Mouse (Mus musculus) right cerebral cortex, adult 18-20 months (tissue): ENCODE data around the gene Ogdh.

Experiments
- DNase-seq: peaks from one replicate; pipeline ENCODE4 v3.0.0; 2022; ENCODE audit warnings: mixed read lengths

The Ogdh gene

DNA sequence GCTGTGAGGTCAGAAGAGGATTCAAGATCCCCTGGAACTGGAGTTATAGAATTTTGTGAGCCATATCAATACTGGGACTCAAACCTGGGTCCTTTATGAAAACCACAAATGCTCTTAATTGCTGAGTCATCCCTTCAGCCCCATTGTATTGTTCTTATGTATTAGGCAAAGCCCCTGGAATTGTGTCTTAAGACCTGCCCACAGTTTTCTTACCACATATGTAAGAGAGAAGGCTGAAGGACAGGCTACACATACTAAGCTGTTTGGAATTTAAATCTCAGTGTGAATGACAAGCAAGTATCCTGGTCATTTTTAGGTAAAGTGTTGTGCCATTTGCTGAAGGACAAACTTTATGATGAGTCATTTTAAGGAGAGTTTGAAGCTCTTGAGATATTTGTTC lies 4.6 kb downstream of the Ogdh start:
- no peak for DNase-seq

DNA sequence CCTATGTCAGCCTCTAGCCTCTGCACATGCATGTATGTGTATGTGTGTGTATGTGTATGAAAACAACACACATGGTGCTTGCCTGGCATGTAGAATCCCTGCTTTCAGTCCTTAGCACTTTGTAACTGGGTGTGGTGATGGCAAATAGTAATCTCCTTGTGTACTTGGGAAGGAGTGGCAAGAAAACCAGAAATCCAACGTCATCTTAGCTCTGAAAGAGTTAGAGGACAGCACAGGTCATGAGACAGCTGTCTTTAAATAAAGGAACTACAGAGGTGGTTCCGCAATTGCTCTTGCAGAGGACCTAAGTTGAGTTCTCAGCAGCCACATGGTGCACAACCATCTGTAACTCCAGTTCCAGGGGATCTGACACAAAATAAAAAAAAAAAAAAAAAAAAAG lies 8.0 kb downstream of the Ogdh start:
- no peak for DNase-seq

DNA sequence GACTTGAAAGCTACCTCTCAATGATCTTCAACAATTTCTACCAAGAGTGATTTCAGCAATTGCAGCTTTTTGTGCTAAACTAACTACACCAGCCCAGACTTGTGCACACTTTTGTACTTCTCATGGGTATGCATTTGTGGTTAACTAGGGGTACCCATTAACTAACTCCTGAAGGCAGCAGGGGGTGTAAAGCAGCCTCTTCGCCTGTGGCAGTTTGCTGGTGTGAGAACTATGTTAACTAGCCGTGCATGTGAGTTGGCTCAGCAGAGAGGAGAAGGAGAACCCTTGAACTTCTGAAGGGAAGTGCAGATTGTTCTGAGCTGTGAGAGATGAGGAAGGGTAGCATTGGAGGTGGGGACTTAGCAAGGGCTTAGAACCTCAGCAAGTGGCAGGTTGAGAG lies 11.4 kb downstream of the Ogdh start:
- no peak for DNase-seq

DNA sequence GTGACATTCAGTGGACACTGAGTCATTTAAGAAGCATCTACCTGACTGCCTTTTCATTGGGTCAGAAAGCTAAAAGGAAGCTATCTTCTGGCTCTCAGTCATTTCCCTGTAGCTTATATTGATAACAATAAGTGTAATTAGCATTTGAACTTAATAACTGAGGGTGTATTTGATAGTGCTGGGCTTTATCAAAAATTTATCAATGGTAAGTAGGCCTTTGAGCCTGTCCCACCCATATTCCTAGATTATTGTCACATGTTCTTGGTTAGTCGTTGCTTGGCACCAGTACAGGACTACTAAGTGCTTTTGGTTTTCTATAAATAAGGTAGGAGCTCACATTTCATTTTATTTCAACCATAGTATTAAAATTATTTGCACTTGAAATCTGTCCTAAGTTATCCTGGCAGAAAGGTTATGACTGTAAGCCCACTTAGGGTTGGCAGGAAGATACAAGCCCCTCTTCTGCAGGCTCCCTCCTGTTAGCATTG lies 14.6 kb downstream of the Ogdh start:
- no peak for DNase-seq

DNA sequence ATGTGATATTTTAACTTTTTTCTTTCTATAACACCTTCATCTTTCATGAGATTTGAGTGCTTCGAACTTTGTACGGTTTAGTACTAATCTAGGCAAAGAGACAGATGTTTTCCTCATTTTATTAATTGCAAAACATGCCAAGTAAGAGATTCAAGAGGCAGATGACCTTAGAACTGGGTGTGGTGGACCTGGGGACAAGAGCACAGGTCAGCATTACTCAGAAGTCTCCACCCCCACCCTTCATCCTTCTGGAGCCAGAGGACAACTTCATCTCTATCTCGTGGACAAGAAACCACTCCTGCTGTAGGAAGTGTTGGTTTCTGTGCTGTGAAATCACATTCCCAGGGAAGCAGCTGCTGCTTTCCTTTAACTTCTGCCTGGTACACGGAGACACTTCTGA lies 16.7 kb downstream of the Ogdh start:
- no peak for DNase-seq

DNA sequence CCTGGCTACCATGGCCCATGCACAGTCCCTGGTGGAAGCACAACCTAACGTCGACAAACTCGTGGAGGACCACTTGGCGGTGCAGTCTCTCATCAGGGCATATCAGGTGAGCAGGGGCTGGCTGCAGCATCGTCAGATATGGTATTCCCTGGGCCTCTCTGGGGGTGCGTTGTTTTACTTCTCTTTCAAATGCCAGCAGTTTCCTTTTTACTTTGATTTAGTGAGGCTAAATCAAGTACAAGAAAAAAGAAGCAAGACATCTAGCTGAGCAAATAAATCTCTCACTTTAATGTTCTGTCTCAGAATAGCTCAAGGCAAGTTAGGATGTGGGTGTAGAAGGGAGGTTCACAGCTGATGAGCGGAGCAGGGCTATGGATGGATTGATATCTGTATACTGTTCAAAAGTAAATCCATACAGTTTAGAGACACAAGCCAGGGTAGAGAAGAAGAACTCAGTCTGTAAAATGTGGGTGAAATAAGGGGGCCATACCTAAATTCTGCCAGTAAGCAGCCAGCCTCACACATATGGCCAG lies 22.5 kb downstream of the Ogdh start:
- DNase-seq: no peak

- DNase-seq: no peak
Measured at GRCm38 (mm10) chr11:6316821-6317220, 25.4 kb downstream of the Ogdh start.

DNA sequence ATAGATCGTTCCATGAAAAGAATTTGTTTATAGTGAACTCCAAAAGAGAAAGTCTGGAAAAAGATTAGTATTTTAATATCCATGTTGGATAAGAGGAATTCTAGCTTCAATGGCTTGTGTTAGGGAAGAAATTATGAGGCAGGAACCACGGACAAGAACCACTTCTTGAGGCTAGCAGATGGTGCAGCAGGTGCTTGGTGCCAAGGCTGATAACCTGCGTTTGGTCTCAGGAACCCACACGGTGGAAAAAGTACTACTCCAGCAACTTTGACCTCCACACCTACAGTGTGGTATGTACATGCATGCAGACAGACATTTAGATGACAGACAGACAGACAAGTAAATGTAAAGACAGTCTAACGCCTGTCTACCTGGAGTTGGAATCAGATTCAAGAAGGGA lies 27.1 kb downstream of the Ogdh start:
- DNase-seq: no peak

DNA sequence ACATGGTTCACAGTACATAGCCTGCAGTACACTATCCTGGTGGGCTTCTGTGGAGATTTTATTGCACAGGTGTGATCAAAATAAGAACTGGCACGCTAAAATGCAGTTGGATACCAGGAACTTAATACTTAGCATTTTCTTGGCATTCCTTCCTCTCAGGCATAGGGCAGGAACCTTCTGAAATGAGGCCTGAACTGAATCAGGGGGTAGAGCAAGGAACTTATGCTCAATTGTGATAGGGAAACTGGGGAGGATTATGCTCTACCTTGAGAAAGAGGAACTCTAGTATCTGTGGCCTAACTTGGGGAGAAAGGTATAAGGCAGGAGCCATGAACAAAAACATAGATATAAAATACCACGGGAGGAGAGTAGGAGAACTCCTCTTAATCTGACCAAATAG lies 27.9 kb downstream of the Ogdh start:
- no peak for DNase-seq

DNA sequence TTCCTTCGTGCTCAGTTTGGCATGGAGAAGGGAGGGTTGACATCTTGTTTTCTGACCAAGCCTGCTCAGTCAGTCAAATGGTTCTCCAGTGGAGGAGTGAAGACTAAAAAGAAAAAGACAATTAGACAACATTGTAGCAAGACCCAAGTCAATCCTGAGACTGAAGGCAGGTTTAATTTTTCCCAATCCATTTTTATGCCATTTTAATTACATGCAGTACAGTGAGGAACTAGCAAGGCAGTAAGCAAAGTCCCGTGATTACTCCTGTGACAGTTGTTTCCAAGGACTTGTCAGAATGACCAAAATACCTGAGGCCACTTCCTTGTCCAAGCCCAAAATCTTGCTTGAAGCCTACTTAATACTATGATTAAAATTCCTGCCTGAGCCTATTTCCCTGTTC lies 30.7 kb downstream of the Ogdh start:
- DNase-seq: no peak

DNA sequence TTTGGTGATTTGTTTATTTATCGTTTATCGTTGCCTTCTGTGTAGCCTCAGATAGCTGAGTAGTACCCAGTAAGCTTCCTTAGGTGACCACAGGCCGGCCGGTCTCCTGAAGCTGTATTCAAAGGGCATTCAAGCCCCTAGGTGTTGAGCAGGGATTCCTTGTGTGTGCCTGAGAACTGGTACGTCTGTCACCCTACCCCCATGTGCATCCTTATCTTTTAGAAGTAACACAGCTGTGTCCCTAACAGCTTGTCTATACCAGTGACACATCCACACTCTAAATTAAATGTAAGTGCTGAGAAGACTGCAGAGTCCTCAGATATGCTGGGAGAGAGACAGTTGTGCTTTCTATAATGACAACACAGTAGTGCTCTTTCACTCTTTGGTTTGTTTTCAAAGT lies 31.9 kb downstream of the Ogdh start:
- no peak for DNase-seq

GRCm38 (mm10) chr11:6331256-6331655 lies 39.8 kb downstream of the Ogdh start:
- no peak for DNase-seq

DNA sequence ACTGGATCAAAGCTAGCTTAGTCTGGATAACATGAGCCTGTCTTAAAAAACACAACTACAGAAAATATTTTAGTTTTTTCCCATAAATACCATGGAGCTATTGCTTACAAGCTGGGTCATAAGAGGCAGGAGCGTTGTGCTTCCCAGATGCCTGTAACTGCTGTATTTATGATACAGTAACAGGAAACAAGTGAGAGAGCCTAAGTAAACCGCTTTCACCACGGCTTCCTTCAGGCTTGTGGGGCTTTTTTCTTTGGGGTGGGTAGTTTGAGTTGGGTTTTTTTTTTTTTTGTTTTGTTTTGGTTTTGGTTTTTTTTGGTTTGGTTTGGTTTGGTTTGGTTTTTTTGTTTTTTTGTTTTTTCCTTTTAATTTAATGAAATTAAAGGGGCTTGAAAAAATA lies 41.2 kb downstream of the Ogdh start:
- no peak for DNase-seq

DNA sequence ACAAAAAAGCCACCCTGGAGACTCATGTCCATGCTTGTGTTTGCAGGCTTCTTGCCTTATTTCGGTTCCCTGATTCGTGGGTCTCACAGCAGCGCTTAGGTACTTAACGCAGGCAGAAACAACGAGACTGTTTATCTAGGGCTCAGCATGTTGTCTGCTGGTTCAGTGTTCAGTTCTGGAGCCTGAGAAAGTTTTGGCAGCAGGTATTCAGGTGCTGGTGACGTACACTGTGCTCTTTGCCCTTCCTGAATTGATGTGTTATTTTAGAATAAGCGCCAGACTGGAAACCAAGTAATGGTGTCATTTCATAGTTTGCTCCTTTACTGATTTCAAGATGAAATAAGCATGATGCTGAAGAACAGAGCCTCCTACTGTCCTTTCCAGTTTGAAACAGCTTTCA lies 42.0 kb downstream of the Ogdh start:
- DNase-seq: no peak

DNA sequence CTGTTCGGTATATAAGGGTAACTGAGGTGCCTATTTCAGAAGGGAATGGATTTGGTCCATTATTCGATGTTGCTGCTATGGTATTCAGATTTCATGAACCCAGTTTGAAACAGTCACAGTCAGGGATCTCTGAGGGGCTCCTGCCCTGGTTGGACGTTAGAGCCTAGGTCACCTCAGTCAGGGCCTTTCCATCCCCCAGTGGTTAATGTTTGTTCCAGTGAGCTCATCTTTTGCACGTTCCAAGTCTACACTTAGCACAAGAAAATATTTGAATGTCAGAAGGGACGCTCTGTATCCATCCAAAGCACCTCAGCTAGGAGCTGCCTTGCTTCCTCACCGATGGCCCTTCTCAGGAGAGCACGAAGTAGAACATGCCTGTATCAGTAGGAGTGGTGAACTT lies 43.9 kb downstream of the Ogdh start:
- no peak for DNase-seq

- no peak for DNase-seq
Measured at GRCm38 (mm10) chr11:6336689-6337088, 45.3 kb downstream of the Ogdh start.

DNA sequence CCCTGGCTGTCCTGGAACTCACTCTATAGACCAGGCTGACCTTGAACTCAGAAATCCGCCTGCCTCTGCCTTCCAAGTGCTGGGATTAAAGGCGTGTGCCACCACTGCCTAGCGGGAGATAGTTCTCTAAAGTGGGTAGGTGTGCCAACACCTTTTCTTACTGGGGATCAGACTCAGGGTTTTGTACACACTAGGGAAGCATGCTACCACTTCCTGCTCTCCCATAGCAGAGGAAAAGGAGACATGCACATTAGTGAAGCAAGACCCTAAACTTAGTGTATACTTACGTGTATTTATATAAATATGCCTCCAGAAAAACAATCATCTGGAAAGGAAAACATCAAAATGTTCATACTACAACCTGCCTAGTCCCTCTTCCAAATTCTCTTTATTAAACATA lies 54.5 kb downstream of the Ogdh start:
- no peak for DNase-seq

GRCm38 (mm10) chr11:6346966-6347365 lies 55.5 kb downstream of the Ogdh start:
- no peak for DNase-seq

- DNase-seq: no peak
Measured at GRCm38 (mm10) chr11:6348681-6349200, 57.3 kb downstream of the Ogdh start.

- DNase-seq: no peak
Measured at GRCm38 (mm10) chr11:6349586-6349985, 58.2 kb downstream of the Ogdh start.

DNA sequence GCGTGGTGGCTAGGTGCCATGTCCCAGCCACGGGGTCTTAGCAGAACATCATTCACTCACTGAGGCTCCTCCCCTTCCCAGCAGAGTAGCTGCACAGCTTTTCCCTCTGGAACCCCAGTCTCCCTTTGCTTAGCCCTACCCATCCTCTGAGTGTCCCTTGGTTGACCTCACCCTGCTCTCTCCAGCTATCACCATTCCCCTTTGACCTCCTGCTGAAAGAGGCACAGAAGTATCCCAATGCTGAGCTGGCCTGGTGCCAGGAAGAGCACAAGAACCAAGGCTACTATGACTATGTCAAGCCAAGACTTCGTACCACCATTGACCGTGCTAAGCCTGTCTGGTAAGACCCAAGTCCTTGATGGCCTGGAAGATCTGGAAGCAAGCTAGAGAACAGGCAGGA lies 63.7 kb downstream of the Ogdh start:
- DNase-seq: no peak

DNA sequence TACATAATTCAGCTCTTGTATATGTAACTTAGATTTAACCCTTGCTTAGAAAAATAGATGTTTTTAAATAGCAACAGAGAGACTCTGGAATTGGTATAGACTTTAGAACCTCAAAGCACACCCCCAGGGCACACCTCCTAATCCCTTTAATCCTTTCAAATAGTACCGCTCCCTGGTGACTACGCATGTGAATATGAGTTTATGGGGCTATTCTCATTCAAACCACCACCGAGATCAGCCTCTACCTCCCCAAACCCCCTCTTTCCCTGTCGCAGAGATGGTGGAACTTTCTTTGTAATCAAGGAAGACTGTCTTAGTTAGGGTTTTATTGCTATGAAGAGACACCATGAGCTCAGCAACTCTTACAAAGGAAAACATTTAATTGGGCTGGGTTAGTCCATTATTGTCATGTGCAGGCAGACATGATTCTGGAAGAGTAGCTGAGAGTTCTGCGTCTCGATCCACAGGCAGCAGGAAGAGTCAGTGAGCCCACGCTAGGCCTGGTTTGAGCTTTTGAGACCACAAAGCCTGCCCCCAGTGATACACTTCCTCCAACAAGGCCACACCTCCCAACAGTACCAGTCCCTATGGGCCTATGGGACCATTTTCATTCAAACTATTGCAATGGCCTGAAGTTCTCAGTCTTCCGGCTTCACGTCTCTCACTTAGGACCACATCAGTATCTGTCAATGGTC lies 73.3 kb downstream of the Ogdh start:
- no peak for DNase-seq

- peak; percentile 72 for DNase-seq
Measured at GRCm38 (mm10) chr11:6365885-6366284, 74.5 kb downstream of the Ogdh start.

DNA sequence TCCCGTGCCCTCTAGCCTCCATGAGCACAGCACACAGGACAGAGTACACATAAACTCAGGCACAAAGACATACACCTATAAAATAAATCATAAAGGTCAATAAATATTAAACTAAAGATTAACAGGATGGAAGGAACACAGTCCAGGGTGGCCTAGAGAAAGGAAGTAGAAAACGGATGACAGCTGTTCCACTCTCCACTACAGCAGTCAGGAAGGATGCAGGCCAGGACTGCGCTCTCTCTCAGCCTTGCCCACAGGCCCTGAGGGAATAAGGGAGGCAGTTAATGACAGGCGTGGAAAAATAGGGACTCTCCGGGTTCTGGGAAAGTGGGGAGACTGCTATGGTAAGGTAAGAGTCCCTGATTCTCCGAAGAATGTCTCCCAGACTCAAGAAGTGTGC lies 75.0 kb downstream of the Ogdh start:
- no peak for DNase-seq

GRCm38 (mm10) chr11:6367156-6367555 lies 75.7 kb downstream of the Ogdh start:
- DNase-seq: no peak
